Mouse (Mus musculus) spleen, postnatal 14 days (tissue): Measurements from ENCODE around the gene Ddx4.

Experiments
- DNase-seq, 2 experiments: peaks; one replicate each; pipeline ENCODE4 v3.0.0; 2021 to 2022; ENCODE audit warnings: low spot score in 2 of 2

Gene Ddx4

DNA sequence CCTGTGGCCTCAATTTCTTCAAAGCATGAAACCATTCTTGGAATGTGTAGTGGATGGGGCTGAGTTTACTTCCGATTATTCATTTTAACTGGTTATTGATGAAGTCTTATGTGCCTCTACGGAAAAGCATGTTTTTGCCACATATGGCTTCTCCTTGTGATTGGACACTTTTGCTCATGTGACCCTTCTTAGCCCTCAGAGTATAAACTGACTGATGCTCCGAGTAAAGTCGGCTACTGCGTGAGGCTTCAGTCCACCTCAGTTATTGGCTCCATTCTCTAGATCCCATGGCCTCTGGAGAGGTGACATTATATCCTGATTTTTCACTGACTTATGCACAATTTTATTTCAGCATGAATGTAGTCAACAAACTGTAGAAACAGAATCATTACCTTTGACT, 99.0 kb downstream of the Ddx4 start:
- DNase-seq = no peak

DNA sequence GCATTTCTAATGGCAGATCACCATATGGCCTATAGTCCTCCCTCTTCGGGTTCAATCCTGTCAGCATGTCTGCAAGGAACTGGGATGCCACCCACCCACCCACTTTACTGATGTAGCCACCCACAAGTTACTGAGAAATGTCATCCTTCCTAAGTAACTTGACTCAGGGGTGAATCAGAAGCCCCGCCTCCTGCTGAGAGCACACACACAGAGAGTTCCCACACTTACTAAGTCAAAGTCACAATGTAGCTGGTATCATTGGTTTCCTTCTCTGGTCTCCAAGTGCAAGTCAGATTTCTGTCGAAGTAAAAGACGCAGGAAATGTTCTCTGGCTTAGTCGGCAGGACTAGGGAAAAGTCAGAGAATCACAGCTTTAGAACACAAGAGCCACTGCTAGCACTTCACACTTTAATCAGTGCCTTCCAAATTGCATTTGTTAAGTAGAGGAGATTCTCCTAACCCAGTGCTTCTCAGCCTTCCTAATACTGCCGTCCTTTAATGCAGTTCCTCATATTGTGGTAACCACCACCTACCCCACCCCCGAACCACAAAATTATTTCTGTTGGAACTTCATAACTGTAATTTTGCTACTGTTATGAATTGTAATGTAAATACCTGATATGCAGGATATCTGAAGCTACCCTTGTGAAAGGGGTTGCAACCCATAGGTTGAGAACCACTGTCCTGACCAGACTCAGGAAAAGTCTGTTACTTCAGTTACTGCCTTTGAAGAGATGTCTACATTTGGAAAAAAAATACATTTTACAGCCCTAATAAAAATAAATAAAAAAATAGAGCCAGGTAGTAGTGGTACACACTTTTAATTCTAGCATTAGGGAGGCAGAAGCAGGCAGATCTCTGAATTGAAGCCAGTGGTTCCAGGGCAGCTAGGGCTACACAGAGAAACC, 100.4 kb downstream of the Ddx4 start:
- DNase-seq = no peak
